Mouse (Mus musculus): ENCODE data around the gene St6galnac3. TPM values are rescaled to one million over a fixed set of nuclear protein-coding genes. Genes with fewer than 3 reads are reported as not detected.

The St6galnac3 gene
- polyA plus RNA-seq, 2 experiments from 2014 or later: 44.8 to 46.3 TPM

- ATAC-seq: no peak
Measured at GRCm38 (mm10) chr3:153510048-153510630, 214.8 kb downstream of the St6galnac3 start.

GRCm38 (mm10) chr3:153509643-153510042 is 215.3 kb downstream of the St6galnac3 start:
- ATAC-seq: no peak

- no peak for ATAC-seq
Measured at GRCm38 (mm10) chr3:153509029-153509428, 215.9 kb downstream of the St6galnac3 start.

GRCm38 (mm10) chr3:153508592-153508991 is 216.4 kb downstream of the St6galnac3 start:
- ATAC-seq: no peak

GRCm38 (mm10) chr3:153507599-153507998 is 217.4 kb downstream of the St6galnac3 start:
- no peak for ATAC-seq

- ATAC-seq: no peak
Measured at GRCm38 (mm10) chr3:153502488-153502887, 222.5 kb downstream of the St6galnac3 start.

GRCm38 (mm10) chr3:153501333-153501877 is 223.6 kb downstream of the St6galnac3 start:
- ATAC-seq: peak; percentile 47

- ATAC-seq: no peak
Measured at GRCm38 (mm10) chr3:153492986-153493385, 232.0 kb downstream of the St6galnac3 start.

- ATAC-seq: no peak
Measured at GRCm38 (mm10) chr3:153489718-153490117, 235.3 kb downstream of the St6galnac3 start.

- no peak for ATAC-seq
Measured at GRCm38 (mm10) chr3:153488931-153489330, 236.0 kb downstream of the St6galnac3 start.

- ATAC-seq: no peak
Measured at GRCm38 (mm10) chr3:153485176-153485575, 239.8 kb downstream of the St6galnac3 start.

- ATAC-seq: no peak
Measured at GRCm38 (mm10) chr3:153484701-153485100, 240.3 kb downstream of the St6galnac3 start.

- no peak for ATAC-seq
Measured at GRCm38 (mm10) chr3:153483691-153484090, 241.3 kb downstream of the St6galnac3 start.

GRCm38 (mm10) chr3:153482098-153482497 is 242.9 kb downstream of the St6galnac3 start:
- no peak for ATAC-seq

- ATAC-seq: no peak
Measured at GRCm38 (mm10) chr3:153481012-153481411, 244.0 kb downstream of the St6galnac3 start.

- ATAC-seq: no peak
Measured at GRCm38 (mm10) chr3:153480636-153481006, 244.4 kb downstream of the St6galnac3 start.

- no peak for ATAC-seq
Measured at GRCm38 (mm10) chr3:153480005-153480635, 244.9 kb downstream of the St6galnac3 start.

- no peak for ATAC-seq
Measured at GRCm38 (mm10) chr3:153475919-153476318, 249.1 kb downstream of the St6galnac3 start.

GRCm38 (mm10) chr3:153475461-153475860 is 249.5 kb downstream of the St6galnac3 start:
- no peak for ATAC-seq

- ATAC-seq: no peak
Measured at GRCm38 (mm10) chr3:153472583-153473471, 252.1 kb downstream of the St6galnac3 start.

- ATAC-seq: no peak
Measured at GRCm38 (mm10) chr3:153463849-153464248, 261.1 kb downstream of the St6galnac3 start.

- ATAC-seq: no peak
Measured at GRCm38 (mm10) chr3:153460173-153460572, 264.8 kb downstream of the St6galnac3 start.

- ATAC-seq: no peak
Measured at GRCm38 (mm10) chr3:153458593-153458992, 266.4 kb downstream of the St6galnac3 start.
